Mouse (Mus musculus) frontal cortex, adult 2 months (tissue): ENCODE measurements at regions not wholly inside any gene's neighbourhood (a gene's known extent, or its start where the extent isn't known, plus 50 kb on each side); places are given as distances from the start of the nearest gene placed in this dataset.

Source experiments
- DNase-seq, 2 experiments: peaks; one replicate each; pipeline ENCODE4 v3.0.0; 2022; ENCODE audit warnings: low spot score in 1 of 2; ENCODE audit errors: extremely low spot score in 1 of 2

DNA sequence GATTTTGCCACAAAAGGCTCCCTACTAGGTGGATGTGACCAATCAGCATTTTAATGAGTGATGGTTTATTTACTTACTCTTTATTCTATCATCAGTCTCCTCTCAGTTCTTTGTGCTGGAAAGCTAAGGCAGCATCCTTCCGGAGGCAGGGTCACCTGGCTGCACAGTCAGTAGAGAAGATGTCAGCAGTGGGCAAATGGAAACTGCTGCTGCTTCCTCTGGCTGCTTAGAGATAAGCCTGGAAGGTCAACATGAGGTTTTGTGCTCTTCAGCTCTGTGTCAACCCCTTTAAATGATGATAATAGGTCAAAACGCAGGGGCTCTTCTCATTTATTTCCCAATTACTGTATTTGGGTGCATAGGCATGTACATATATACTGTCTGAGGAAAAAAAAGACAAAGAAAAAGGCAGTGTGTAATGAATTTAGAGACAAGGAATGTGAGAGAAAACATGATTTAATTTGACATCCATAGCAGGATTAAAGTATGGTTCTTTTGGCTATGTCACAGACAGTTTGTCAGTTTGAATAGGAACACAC lies 1106.1 kb downstream of the Adgrl3 start:
- no peak for DNase-seq

DNA sequence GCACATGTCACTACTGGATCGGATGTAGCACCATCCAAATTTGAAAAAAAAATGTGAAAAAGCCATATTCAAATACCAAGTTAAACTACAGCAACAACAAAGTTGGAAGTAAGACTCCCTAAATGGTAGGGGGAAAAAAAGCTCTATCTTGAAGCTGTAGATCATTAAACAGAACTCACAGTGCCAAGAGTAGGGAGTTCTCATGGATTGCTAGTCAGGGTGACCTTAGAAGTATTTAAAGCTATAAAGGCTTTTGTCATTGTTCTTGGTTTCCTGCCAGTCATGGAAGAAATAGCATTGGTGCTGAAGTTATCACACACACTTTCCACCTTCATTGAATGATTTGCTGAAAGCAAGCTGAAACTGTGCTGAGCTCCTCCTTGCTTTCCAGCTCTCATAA lies 1122.1 kb downstream of the Adgrl3 start:
- no peak for DNase-seq
